Mouse (Mus musculus) urinary bladder, postnatal 14 days (tissue): ENCODE results near the gene Rbp4.

Experiments used
- DNase-seq: peaks from one replicate; pipeline ENCODE4 v3.0.0; 2021; ENCODE audit warnings: low spot score

The Rbp4 gene

GRCm38 (mm10) chr19:38125219-38125610, at the start of gene Rbp4:
Gene Rbp4 (minus strand): TSS chr19:38125281.
- DNase-seq: no peak

- no peak for DNase-seq
Observed at GRCm38 (mm10) chr19:38164633-38165032, 39.6 kb upstream of the Rbp4 start.

- no peak for DNase-seq
Observed at GRCm38 (mm10) chr19:38161648-38162354, 36.7 kb upstream of the Rbp4 start.

- no peak for DNase-seq
Observed at GRCm38 (mm10) chr19:38156243-38156642, 31.2 kb upstream of the Rbp4 start.

GRCm38 (mm10) chr19:38143540-38144271, 18.6 kb upstream of the Rbp4 start:
- DNase-seq: no peak

GRCm38 (mm10) chr19:38134806-38135205, 9.7 kb upstream of the Rbp4 start:
- no peak for DNase-seq

GRCm38 (mm10) chr19:38133986-38134385, 8.9 kb upstream of the Rbp4 start:
- DNase-seq: no peak

- DNase-seq: no peak
Observed at GRCm38 (mm10) chr19:38132481-38132880, 7.4 kb upstream of the Rbp4 start, which contains the start of gene Pde6c. Gene Pde6c (plus strand): TSS chr19:38132781.

- no peak for DNase-seq
Observed at GRCm38 (mm10) chr19:38126656-38127055, 1.6 kb upstream of the Rbp4 start.

- peak; percentile 43 for DNase-seq
Observed at GRCm38 (mm10) chr19:38124401-38125218, 471 bp downstream of the Rbp4 start.

- DNase-seq: no peak
Observed at GRCm38 (mm10) chr19:38123921-38124320, 1.2 kb downstream of the Rbp4 start.

- no peak for DNase-seq
Observed at GRCm38 (mm10) chr19:38120123-38120760, 4.8 kb downstream of the Rbp4 start.

GRCm38 (mm10) chr19:38114834-38115491, 10.1 kb downstream of the Rbp4 start:
- no peak for DNase-seq

GRCm38 (mm10) chr19:38112575-38112974, 12.5 kb downstream of the Rbp4 start:
- DNase-seq: no peak

GRCm38 (mm10) chr19:38111056-38111455, 14.0 kb downstream of the Rbp4 start:
- DNase-seq: no peak

GRCm38 (mm10) chr19:38109506-38110242, 15.4 kb downstream of the Rbp4 start:
- DNase-seq: no peak

GRCm38 (mm10) chr19:38107871-38108270, 17.2 kb downstream of the Rbp4 start:
- DNase-seq: no peak

- DNase-seq: peak; percentile 56
Observed at GRCm38 (mm10) chr19:38096858-38097758, 28.0 kb downstream of the Rbp4 start, which contains the start of gene Ffar4. Gene Ffar4 (plus strand): TSS chr19:38097071.

- DNase-seq: no peak
Observed at GRCm38 (mm10) chr19:38096231-38096630, 28.9 kb downstream of the Rbp4 start.
